Mouse (Mus musculus) left cerebral cortex, postnatal 10 days (tissue): Measurements from ENCODE around the gene Olfm2. TPM values are rescaled to one million over a fixed set of nuclear protein-coding genes. Genes with fewer than 3 reads are reported as not detected.
"Not testable (repeated sequence)": the region's sequence is repeated elsewhere in the genome, so short reads cannot be mapped to it uniquely, and the experiment has no call there.

ENCODE experiments used
- DNase-seq, 2 experiments: peaks; one replicate each; pipeline ENCODE4 v3.0.0; 2021 to 2022; ENCODE audit warnings: low spot score in 2 of 2, mixed read lengths in 1 of 2; ENCODE audit errors: extremely low spot score in 1 of 2
- intact Hi-C: fragments of 180-260 bp; cut with DNase I; formaldehyde crosslinking; loops from one replicate; pipeline ENCODE4 v1.15.1; 2025
- total RNA-seq, 2 experiments: library from RNA; stranded (reverse); gene quantifications; 2 replicates each; pipeline ENCODE4 v1.2.3; 2021

Olfm2 gene
- total RNA-seq, 2 experiments from 2014 or later, result 221 to 232 TPM

- intact Hi-C loops, result no loop called here
- DNase-seq, result no peak
Measured at GRCm38 (mm10) chr9:20712934-20713477, 33.1 kb downstream of the Olfm2 start.

DNA sequence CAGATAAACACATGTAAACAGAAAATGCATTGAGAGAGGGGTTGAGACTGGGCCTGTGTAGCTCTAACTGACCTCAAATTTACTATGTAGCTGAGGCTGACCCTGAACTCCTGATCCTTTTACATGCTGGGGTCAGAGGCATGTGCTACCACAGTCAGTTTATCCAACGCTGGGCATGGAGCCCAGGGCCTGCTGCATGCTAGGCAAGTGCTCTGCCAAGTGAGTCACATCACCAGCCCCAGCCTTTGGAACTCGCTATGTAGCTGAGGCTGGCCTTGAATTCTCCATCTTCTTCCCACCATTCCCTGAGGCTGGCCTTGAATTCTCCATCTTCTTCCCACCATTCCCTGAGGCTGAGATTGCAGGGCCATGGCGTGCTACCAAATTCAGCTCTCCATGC is 35.7 kb downstream of the Olfm2 start:
- intact Hi-C loops, result no loop called here
- no peak for DNase-seq

- intact Hi-C loops, result no loop called here
- DNase-seq, result no peak
Measured at GRCm38 (mm10) chr9:20705981-20706380, 40.2 kb downstream of the Olfm2 start.

DNA sequence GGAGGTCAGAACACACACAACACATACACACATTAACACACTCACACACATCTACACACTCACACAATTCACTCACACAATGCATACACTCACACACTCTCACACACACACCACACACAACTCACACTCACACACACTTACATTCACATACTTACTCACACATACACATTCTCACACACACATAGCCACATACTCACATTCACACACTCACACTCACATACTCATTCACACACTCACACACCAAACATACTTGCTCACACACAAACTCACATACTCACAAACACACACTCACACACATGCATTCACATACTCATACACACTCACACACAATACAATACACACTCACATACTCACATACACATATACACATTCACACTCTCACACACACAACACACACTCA is 40.7 kb downstream of the Olfm2 start:
- intact Hi-C loops, result no loop called here

GRCm38 (mm10) chr9:20703832-20704380 is 42.2 kb downstream of the Olfm2 start:
- DNase-seq, result peak in 1 of 2 experiments; percentile 50
- intact Hi-C loops, result no loop called here

More for the DNA sequence above, 40.7 kb downstream of the Olfm2 start:
- no peak for DNase-seq

DNA sequence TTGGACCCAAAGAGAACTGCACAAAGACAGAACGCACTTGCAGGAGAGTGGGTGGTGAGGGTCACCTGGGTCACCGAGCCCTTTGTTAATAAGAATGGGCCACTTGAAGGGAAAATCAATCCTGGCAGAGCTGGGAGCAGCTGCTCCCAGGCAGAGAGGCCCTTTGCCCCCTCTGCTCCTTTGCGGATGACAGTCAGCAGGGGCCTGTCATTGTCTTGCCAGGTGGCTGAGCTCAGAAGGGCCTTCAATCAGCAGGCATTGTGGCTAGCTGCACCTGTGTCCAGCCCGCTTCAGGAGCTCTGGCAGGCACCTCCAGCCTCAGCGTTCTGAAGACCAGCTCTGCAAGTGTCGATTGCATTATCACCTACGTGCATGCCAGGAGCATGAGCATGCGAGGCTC is 48.7 kb downstream of the Olfm2 start:
- intact Hi-C loops, result no loop called here
- DNase-seq, result no peak

DNA sequence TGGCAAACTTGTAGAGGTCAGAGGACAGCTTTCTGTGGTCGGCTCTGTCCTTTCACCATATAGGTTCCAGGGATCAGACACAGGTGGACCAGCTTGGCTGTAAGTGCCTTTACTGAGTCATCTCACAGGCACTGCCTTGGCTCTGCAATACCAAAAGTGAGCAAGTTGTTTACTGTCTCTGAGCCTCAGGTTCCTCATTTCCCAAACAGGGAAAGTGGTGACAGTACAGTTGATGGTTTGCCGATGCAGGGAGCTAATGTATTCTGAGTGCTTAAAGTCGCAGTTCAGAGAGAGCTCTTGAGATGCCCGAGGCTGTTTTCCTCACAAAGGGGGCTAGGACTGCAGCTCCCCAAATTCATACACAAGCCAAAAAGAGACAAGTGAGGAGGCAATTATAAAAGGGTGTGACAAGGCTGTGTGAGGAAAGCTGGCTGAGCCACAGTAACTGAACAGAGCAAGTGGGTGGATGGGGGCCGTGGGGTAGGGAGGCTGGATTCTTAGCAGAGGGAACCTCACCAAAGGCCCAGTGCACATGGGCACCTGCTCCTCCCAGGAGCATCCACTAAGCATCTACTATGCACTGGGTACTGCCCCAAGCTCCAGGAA is 49.9 kb downstream of the Olfm2 start:
- intact Hi-C loops, result no loop called here
- DNase-seq, result no peak

- intact Hi-C loops, result no loop called here
- DNase-seq, result no peak
Measured at GRCm38 (mm10) chr9:20694721-20695235, 51.4 kb downstream of the Olfm2 start.

DNA sequence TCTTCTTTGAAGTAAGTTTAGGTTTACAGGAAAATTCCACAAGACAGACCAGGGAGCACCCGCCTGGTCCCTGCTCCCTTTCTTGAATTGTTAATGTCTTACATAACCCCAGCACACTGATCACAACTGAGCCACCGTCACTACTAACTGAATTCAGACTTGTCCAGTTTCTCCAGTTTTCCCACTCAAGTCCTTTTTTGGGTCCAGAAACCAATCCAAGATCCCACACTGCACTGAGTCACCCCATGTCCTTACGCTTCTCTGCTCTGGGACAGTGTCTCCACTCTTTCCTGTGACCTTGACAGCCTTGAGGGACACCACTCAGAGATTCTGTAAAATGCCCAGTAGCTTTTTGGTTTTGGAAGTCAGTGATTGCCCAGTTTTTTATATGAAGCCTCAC is 53.3 kb downstream of the Olfm2 start:
- no peak for DNase-seq

DNA sequence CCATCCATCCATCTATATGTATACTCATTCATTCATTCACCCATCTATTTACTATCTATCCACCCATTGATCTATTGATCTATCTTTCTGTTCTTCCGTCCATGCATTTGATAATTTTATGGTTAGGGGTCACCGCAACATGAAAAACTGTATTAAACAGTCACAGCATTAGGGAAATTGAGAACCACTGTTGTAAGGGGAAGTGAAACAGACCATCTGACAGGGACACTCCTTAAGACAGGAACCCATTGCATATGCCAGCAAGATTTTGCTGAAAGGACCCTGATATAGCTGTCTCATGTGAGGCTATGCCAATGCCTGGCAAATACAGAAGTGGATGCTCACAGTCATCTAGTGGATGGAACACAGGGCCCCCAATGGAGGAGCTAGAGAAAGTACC is 55.7 kb downstream of the Olfm2 start:
- DNase-seq, result not testable (repeated sequence)

More for the DNA sequence above, 53.3 kb downstream of the Olfm2 start:
- intact Hi-C loops, result no loop called here

GRCm38 (mm10) chr9:20689913-20690312 is 56.2 kb downstream of the Olfm2 start:
- intact Hi-C loops, result no loop called here

More for the DNA sequence above, 55.7 kb downstream of the Olfm2 start:
- intact Hi-C loops, result not testable (repeated sequence)

DNA sequence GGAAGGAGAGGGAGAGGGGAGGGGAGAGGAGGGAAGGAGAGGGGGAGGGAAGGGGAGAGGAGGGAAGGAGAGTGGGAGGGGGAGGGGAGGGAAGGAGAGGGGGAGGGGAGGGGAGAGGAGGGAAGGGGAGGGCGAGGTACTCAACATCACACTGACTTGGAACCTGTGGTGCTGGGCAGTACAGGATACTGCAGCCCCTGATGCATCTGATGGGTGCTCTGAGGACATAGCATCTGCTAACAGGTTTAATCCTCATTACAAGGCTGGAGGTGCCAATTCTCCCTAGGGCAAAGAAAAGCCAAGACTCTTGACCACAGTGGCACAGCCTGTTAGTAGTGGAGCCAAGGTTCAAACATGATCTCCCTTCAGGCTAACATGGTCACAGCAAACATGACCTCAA is 56.7 kb downstream of the Olfm2 start:
- intact Hi-C loops, result no loop called here

More at GRCm38 (mm10) chr9:20689913-20690312, 56.2 kb downstream of the Olfm2 start:
- DNase-seq, result no peak

GRCm38 (mm10) chr9:20685081-20685861 is 60.9 kb downstream of the Olfm2 start:
- intact Hi-C loops, result no loop called here
- DNase-seq, result peak; percentile 37 to 70

More for the DNA sequence above, 56.7 kb downstream of the Olfm2 start:
- DNase-seq, result no peak

DNA sequence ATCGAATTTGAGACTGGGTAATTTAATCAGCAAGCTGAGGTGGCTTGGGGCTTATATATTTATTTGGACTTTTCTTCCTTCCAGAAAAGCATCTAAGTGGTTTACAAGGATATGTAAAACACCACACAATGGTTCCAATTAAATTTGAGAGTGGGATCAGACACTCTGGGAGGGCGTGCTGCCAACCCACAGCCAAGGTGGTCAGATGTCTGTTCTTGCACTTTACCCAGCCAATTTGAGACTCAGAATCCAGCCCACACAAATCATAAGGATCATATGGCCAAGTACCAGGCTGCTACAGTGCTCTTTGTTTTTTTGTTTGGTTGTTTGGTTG is 63.8 kb downstream of the Olfm2 start:
- intact Hi-C loops, result loop anchor here (5.0 kb wide), 1 partner anchor 45 kb away; no protein-coding TSS in a partner anchor
- DNase-seq, result no peak

GRCm38 (mm10) chr9:20681546-20682388 is 64.4 kb downstream of the Olfm2 start:
- intact Hi-C loops, result loop anchor here (5.0 kb wide), 1 partner anchor 46 kb away; no protein-coding TSS in a partner anchor

GRCm38 (mm10) chr9:20680378-20680958 is 65.7 kb downstream of the Olfm2 start:
- intact Hi-C loops, result loop anchor here (5.0 kb wide), 1 partner anchor 47 kb away; no protein-coding TSS in a partner anchor
- no peak for DNase-seq

More at GRCm38 (mm10) chr9:20681546-20682388, 64.4 kb downstream of the Olfm2 start:
- DNase-seq, result no peak

GRCm38 (mm10) chr9:20677892-20678291 is 68.3 kb downstream of the Olfm2 start:
- intact Hi-C loops, result no loop called here
- DNase-seq, result no peak

DNA sequence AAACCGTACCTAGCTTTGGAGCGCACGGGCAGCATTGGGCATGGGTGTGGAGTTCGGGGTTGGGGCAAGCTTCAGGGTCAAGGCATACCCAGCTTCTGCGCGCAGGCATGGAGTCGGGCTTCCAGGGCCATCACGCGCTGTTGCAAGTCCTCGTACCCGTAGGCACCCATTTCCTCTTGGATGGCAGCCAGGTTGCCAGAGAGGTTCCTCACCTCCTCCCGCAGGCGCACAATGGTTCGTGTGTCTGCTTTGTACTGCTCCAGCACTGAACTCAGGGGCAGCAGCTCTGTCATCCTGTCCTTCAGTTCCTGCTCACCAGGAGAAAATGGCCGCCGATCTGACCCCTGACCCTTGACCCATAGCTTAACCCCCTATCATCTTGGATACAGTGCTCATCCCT is 74.1 kb downstream of the Olfm2 start:
- intact Hi-C loops, result no loop called here
- DNase-seq, result peak in 1 of 2 experiments; percentile 55
